Mouse (Mus musculus): ENCODE data around the gene Ralgds. TPM values are rescaled to one million over a fixed set of nuclear protein-coding genes. Genes with fewer than 3 reads are reported as not detected.

Ralgds gene
- polyA plus RNA-seq, 1 experiment from 2014 or later: 21.1 TPM

DNA sequence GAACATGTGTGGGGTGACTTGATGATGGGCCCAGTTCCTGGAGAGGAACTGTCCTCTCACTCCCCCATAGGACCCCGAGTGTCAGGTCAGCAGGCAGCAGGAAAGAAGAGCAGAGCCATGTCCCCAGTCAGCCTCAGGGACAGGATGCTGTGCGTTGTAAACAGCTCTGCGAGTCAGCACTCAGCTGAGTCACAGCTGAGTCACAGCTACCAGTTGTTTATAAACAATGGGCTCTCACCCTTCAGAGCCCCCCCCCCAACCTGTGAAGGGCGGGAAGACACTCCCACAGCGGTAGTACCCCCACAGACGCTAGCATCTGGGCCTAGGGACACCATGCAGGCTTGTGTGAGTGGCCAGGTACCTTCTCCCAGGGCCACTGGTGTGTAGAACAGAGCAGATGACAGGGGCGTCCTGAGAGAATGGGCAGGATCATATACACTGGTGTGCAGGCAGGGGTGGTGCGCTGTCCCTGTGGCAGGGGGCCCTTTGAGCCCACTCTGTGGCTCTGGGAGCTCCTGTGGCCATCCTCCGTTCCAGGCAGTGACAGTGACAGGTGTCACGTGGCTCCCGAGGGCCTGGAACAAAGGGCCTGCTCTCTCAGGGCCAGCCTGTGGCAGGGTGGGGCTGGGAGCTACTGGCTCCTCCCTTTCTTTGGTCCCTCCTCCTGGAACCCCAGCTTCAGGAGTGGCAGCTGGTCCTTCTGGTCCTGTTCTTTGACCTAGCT lies 12.5 kb downstream of the Ralgds start:
- H3K4me2 ChIP-seq: peak overlapping the region; percentile 17
- peak; percentile 91 for ATAC-seq (ENCODE audit: insufficient number of reproducible peaks, low FRiP score)
- no peaks in the 10 kb centered on the region for H3K27me3 ChIP-seq (replicated peaks)
- peak overlapping the region; percentile 9; the same call in 1 of the 2 replicates for H3K9ac ChIP-seq
- H3K9me3 ChIP-seq (replicated peaks): no peaks in the 10 kb centered on the region
- peaks cover 41% of the 10 kb centered on the region for H3K4me1 ChIP-seq (replicated peaks)
- H3K36me3 ChIP-seq: no peaks in the 10 kb centered on the region
- no peak overlapping the region for H3K4me3 ChIP-seq
- 19% methylated on average over 11 of the region's 11 CpGs for WGBS
- H3K27ac ChIP-seq (ENCODE audit: poor library complexity, severe bottlenecking): peak overlapping the region; percentile 67

DNA sequence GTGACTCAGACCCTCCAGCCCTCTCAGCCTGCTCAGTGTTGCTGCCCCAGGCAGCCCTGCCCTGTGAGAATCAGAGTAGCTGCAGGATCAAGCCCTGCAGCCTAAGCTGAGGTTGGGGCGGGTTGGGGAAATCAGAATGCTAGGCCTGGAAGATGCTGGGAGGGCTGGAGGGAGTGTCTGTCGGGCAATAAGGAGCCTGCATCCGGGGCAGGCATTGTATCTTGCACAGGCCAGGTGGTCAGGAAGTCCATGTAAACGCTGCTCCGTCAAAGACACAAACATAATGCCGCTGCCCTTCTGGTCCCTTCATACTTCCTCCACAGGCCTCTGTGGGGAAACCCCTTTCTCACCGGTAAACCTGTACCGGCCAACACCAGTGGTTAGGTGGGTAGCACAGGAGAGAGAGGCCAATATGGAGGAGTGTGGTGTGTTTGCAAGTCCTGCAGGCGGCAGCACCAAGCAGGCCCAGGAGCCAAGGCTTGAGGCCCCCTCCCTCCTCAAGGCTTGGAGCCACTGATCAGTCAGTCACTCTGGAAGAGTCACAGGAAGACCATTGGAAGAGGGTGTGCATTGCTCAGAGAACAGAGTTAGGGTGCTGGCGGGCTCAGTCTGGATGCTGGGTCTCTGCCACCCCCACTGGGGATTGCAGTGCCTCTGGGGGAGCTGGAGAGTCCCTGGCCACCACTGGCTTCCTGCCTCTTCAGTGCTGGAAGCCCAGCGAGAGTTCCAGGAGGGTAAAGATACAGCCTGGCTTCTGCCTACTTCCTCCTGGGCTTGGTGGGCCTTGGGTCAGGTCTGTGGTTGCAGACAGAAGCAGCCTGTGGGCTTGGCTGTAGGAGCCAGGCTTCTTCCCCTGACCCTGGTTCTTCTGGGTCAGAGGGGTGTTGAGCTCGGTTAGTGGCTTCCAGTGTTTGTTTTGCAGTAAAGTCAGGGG lies 13.3 kb downstream of the Ralgds start:
- Histone ChIP-seq H3K4me2 (peak overlapping the region; percentile 17; the same call in 1 of the 2 replicates), H3K4me1 (replicated peaks) (peaks cover 41% of the 10 kb centered on the region), H3K9me3 (replicated peaks) (no peaks in the 10 kb centered on the region), H3K27me3 (replicated peaks) (no peaks in the 10 kb centered on the region), H3K36me3 (no peaks in the 10 kb centered on the region), H3K27ac (ENCODE audit: poor library complexity, severe bottlenecking) (peak overlapping the region; percentile 67), H3K4me3 (no peak overlapping the region), H3K9ac (peak overlapping the region; percentile 9; the same call in 1 of the 2 replicates)
- no peak for ATAC-seq (ENCODE audit: insufficient number of reproducible peaks, low FRiP score)
- WGBS: 47% methylated on average over 12 of the region's 12 CpGs

DNA sequence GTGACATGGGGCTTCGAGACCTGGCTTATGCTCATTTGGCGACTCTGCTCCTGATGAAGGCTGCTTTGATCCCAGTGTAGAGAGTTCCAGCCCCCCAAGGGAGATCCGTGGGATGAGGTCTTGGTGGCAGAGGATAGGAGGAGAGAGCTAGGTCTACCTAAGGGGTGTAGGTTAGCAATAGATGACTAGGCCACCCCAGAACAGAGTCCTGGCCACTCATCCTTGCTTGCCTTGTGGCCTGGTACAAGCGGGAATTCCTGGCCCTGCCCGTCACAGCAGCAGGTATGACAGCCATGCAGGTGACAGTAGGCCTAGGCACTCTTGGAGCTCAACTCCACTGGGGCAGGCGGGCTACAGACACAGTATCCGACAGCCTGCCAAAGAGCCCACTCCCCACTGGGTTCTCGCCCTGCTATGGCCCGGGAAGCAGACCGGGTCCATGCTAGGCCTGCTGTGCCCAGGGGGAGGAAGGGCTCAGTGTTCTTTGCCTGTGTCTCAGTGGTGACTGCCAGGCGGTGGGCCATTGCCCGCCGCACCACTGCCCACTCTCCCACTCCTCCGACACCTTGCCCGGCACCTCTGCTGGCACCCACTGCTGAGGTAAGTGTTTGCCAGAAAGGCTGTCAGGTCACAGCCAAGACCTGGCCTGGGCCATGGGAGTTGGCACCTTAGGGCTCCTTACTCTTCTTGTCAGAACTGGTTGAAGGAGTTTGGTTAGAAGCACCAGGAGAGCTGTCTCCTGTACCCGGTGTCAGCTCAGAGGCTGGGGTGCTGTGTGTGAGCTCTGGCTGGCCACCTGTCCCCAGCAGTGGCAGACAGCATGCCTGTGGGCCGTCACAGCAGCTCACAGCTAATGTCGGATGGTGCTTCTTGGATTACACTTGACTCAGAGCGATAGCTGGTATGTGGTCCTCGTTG lies 14.8 kb downstream of the Ralgds start:
- Histone ChIP-seq H3K9ac (no peak overlapping the region), H3K4me3 (no peak overlapping the region), H3K27me3 (replicated peaks) (no peaks in the 10 kb centered on the region), H3K4me1 (replicated peaks) (peaks cover 53% of the 10 kb centered on the region), H3K9me3 (replicated peaks) (no peaks in the 10 kb centered on the region), H3K4me2 (no peak overlapping the region), H3K27ac (ENCODE audit: poor library complexity, severe bottlenecking) (no peak overlapping the region), H3K36me3 (no peaks in the 10 kb centered on the region)
- no peak for ATAC-seq (ENCODE audit: insufficient number of reproducible peaks, low FRiP score)
- WGBS: 78% methylated on average over 20 of the region's 20 CpGs

DNA sequence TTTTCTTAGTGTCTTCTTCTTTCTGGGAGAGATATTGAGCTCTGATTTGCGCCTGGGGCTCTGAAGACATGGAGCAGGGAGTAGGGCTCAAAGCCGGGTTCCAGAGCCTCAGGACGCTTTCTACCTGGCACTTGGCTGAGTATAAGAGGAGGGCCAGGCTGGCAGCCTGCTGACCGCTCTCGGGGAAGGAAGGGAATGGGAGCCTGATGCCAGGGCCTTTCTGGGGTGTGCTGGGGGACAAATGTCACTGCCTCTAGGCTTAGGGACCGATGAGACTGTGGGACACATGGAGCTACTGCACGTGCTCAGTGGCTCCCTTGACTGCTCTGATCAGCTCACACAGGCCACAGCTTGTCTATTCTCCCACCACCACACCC lies 15.4 kb downstream of the Ralgds start:
- Histone ChIP-seq H3K27ac (ENCODE audit: poor library complexity, severe bottlenecking) (no peak overlapping the region), H3K4me2 (no peak overlapping the region), H3K36me3 (no peaks in the 10 kb centered on the region), H3K27me3 (replicated peaks) (no peaks in the 10 kb centered on the region), H3K4me1 (replicated peaks) (peaks cover 56% of the 10 kb centered on the region), H3K9me3 (replicated peaks) (no peaks in the 10 kb centered on the region), H3K4me3 (no peak overlapping the region), H3K9ac (no peak overlapping the region)
- WGBS: 81% methylated on average over 7 of the region's 7 CpGs
- no peak for ATAC-seq (ENCODE audit: insufficient number of reproducible peaks, low FRiP score)

DNA sequence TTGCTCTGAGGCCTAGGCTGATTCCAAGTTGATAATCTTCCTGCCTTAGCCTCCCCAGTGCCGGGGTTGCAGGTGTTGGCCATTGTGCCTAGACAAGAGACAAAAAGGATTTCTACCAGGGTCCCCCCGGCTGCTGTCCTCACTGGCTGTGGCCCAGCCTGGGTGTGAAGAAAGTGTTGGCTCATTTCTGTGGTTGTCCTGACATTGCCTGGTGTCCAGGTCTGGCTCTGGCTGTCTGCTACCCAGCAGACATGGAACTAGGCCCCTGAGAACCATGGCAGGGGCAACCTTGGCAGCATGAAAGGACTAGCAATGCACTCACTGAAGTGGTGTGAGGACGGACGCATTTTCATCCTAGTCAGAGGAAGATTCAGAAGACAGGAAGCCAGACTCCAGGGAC lies 16.9 kb downstream of the Ralgds start:
- peaks cover 56% of the 10 kb centered on the region for H3K4me1 ChIP-seq (replicated peaks)
- 73% methylated on average over 4 of the region's 4 CpGs for WGBS
- H3K9me3 ChIP-seq (replicated peaks): no peaks in the 10 kb centered on the region
- no peaks in the 10 kb centered on the region for H3K36me3 ChIP-seq
- H3K4me2 ChIP-seq: no peak overlapping the region
- no peak overlapping the region for H3K9ac ChIP-seq
- ATAC-seq (ENCODE audit: insufficient number of reproducible peaks, low FRiP score): no peak
- no peaks in the 10 kb centered on the region for H3K27me3 ChIP-seq (replicated peaks)
- H3K4me3 ChIP-seq: no peak overlapping the region
- H3K27ac ChIP-seq (ENCODE audit: poor library complexity, severe bottlenecking): no peak overlapping the region

DNA sequence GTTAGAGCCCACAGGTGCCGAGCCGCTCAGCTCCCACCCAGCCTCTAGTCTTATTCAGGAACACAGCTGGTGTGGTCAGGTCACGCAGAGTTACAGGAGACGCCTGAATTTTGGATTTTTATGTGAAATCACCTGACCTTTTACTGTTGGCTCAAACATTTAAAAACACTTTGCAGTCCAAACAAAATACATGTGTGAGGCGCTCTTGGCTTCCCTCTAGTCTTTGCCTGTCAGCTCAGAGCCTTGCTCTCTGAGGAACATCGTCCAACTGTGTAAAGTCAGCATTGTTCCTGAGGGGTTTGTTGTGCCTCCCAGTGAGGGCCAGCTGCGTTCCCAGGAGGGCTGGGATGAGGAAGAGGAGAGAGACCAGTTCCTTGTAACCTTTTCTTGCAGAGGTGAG lies 17.4 kb downstream of the Ralgds start:
- 68% methylated on average over 7 of the region's 7 CpGs for WGBS
- Histone ChIP-seq H3K4me3 (no peak overlapping the region), H3K9me3 (replicated peaks) (no peaks in the 10 kb centered on the region), H3K27me3 (replicated peaks) (no peaks in the 10 kb centered on the region), H3K27ac (ENCODE audit: poor library complexity, severe bottlenecking) (no peak overlapping the region), H3K4me2 (no peak overlapping the region), H3K36me3 (no peaks in the 10 kb centered on the region), H3K9ac (no peak overlapping the region), H3K4me1 (replicated peaks) (peaks cover 56% of the 10 kb centered on the region)
- no peak for ATAC-seq (ENCODE audit: insufficient number of reproducible peaks, low FRiP score)

DNA sequence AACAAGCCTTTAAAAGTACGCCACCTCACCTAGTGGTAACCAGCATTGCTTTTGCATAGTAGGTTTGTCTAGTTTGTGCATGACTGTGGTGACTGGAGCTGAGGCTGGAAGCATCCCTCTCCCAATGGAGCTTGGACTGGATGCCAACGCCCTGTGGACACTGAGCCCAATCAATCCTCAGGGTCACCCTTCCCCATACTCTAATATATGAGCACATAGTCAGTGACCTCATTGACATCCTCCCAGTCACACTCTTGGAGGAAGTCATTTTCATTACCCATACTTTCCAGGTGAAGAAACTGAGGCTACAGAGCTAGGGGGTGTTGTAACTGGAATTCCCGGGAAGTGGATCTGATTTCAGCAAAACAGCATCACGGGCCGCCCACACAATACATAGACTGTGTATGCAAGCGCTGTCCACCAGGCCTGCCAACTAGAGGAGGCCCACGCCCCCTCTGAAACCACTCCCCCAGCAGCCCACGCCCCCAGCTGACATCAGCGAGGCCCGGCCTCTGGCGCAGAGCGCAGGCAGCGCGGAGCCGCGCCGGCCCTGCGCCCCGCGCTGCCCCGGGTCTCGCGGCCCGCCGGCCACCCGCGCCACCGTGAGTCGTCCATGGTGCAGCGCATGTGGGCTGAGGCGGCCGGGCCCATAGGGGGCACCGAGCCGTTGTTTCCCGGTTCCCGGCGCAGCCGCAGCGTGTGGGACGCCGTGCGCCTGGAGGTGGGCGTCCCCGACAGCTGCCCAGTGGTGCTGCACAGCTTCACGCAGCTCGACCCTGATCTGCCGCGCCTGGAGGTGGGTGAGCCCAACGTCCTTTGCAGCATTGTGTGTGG lies 20.2 kb downstream of the Ralgds start:
- H3K36me3 ChIP-seq: no peaks in the 10 kb centered on the region
- peak overlapping the region; percentile 79 for H3K27ac ChIP-seq (ENCODE audit: poor library complexity, severe bottlenecking)
- H3K4me1 ChIP-seq (replicated peaks): peaks cover 60% of the 10 kb centered on the region
- WGBS: 3% methylated on average over 49 of the region's 49 CpGs
- H3K27me3 ChIP-seq (replicated peaks): no peaks in the 10 kb centered on the region
- H3K4me3 ChIP-seq: peak overlapping the region; percentile 83
- H3K9me3 ChIP-seq (replicated peaks): no peaks in the 10 kb centered on the region
- ATAC-seq (ENCODE audit: insufficient number of reproducible peaks, low FRiP score): peak; percentile 90
- peak overlapping the region; percentile 91 for H3K9ac ChIP-seq
- peak overlapping the region; percentile 87 for H3K4me2 ChIP-seq

DNA sequence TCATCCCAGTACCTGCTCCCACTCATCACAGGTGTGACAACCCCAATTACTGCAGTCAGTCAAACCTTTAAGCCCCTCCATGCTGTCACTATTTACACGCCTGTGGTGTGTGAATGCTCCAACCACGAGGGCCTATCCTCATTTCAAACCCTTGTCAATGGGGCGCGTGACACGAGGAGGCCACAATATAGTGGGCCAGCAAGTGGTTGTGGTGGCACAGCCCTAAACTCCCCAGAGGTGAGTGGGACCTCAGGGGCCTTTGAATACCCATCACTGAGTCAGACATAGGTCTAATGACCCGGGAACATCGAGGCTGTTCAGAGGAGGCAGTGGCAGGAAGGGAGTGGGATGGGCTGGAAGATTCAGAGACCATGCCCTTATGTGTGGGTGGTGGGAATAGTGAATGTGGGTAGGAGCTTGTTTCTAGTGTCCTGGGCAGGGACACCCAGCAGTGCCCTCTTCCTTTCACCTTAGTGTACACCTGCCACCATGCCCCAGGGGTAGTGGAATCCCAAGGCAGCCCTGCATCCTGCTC lies 21.0 kb downstream of the Ralgds start:
- Histone ChIP-seq H3K4me1 (replicated peaks) (peaks cover 68% of the 10 kb centered on the region), H3K4me3 (peak overlapping the region; percentile 83), H3K9me3 (replicated peaks) (no peaks in the 10 kb centered on the region), H3K36me3 (no peaks in the 10 kb centered on the region), H3K27ac (ENCODE audit: poor library complexity, severe bottlenecking) (peak overlapping the region; percentile 79), H3K27me3 (replicated peaks) (no peaks in the 10 kb centered on the region), H3K4me2 (peak overlapping the region; percentile 87), H3K9ac (peak overlapping the region; percentile 91)
- WGBS: 67% methylated on average over 7 of the region's 7 CpGs
- no peak for ATAC-seq (ENCODE audit: insufficient number of reproducible peaks, low FRiP score)

DNA sequence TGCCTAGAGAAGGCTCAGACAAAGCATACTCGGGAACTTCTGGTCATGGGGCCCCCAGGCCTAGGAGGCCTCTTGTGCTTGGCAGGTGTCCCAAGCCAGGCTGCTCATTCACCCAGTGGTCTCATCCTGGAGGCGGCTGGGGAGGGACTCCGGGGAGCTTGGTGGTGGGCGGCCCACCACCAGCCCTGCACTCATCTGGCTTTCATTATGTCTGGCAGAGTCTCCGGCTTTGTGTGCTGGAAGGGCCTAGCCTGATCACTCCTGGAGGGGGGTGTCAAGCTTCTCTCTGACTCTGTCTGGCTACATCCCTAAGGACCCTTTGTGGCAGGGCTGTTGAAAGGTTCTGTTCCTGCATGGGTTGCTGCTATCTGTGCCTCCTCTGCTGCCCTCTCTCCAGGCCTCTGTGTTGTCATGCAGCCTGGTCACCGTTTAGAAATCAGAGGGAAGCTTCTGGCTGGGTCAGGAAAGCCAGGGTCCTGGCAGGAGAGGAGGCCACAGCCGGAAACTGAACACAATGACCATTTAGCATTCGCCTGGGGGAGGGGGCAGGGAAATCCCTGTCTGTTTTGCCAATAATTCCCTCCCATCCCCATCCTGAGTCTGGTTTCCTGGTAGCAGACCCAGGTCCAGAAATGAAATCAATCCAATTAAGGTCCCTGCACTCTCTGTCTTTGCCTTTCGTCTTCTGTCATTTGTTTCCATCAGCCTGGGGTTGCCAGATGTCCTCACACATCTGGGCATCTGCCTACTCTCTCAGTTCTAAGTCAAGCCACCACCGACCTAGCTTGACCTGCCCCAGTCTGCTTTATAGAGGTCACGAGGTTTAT lies 21.7 kb downstream of the Ralgds start:
- 36% methylated on average over 11 of the region's 11 CpGs for WGBS
- peak; percentile 29 for ATAC-seq (ENCODE audit: insufficient number of reproducible peaks, low FRiP score)
- Histone ChIP-seq H3K36me3 (no peaks in the 10 kb centered on the region), H3K27me3 (replicated peaks) (no peaks in the 10 kb centered on the region), H3K4me3 (peak overlapping the region; percentile 83), H3K9me3 (replicated peaks) (no peaks in the 10 kb centered on the region), H3K9ac (peak overlapping the region; percentile 91), H3K27ac (ENCODE audit: poor library complexity, severe bottlenecking) (peak overlapping the region; percentile 79), H3K4me2 (peak overlapping the region; percentile 87), H3K4me1 (replicated peaks) (peaks cover 71% of the 10 kb centered on the region)

Measured in heart, embryonic 12.5 days (tissue).